Mouse (Mus musculus): ENCODE results near the gene Mei1. TPM values are rescaled to one million over a fixed set of nuclear protein-coding genes. Genes with fewer than 3 reads are reported as not detected.
"Not testable (repeated sequence)": the region's sequence is repeated elsewhere in the genome, so short reads cannot be mapped to it uniquely, and the experiment has no call there.

Mei1 gene
- total RNA-seq, 2 experiments from 2014 or later: not detected

GRCm38 (mm10) chr15:82086131-82086530 lies 16.3 kb downstream of the Mei1 start:
- DNase-seq: no peak

- no peak for DNase-seq
Measured at GRCm38 (mm10) chr15:82087266-82087665, 17.5 kb downstream of the Mei1 start.

GRCm38 (mm10) chr15:82091061-82091460 lies 21.3 kb downstream of the Mei1 start:
- DNase-seq: no peak

- peak; percentile 72 for DNase-seq
Measured at GRCm38 (mm10) chr15:82106953-82107555, 37.3 kb downstream of the Mei1 start.

GRCm38 (mm10) chr15:82120544-82120943 lies 50.7 kb downstream of the Mei1 start:
- DNase-seq: no peak

- DNase-seq: not testable (repeated sequence)
Measured at GRCm38 (mm10) chr15:82126690-82127089, 56.9 kb downstream of the Mei1 start.

GRCm38 (mm10) chr15:82127426-82128374 lies 57.9 kb downstream of the Mei1 start, which contains the start of gene Ccdc134:
Gene Ccdc134 (plus strand): TSS chr15:82127922.
- DNase-seq: peak; percentile 97

- DNase-seq: no peak
Measured at GRCm38 (mm10) chr15:82128398-82128797, 58.6 kb downstream of the Mei1 start.

GRCm38 (mm10) chr15:82130599-82130998 lies 60.8 kb downstream of the Mei1 start:
- no peak for DNase-seq

- DNase-seq: no peak
Measured at GRCm38 (mm10) chr15:82135372-82135771, 65.6 kb downstream of the Mei1 start.

GRCm38 (mm10) chr15:82138565-82138964 lies 68.8 kb downstream of the Mei1 start:
- peak; percentile 77 for DNase-seq

- peak; percentile 37 for DNase-seq
Measured at GRCm38 (mm10) chr15:82139196-82139595, 69.4 kb downstream of the Mei1 start.

- DNase-seq: no peak
Measured at GRCm38 (mm10) chr15:82140355-82140754, 70.6 kb downstream of the Mei1 start.

GRCm38 (mm10) chr15:82144157-82144556 lies 74.4 kb downstream of the Mei1 start:
- peak; percentile 52 for DNase-seq

GRCm38 (mm10) chr15:82145408-82145807 lies 75.6 kb downstream of the Mei1 start:
- no peak for DNase-seq

GRCm38 (mm10) chr15:82145851-82146769 lies 76.3 kb downstream of the Mei1 start:
- DNase-seq: no peak

GRCm38 (mm10) chr15:82146770-82147610 lies 77.2 kb downstream of the Mei1 start, which contains the start of gene Srebf2:
Gene Srebf2 (plus strand): TSS chr15:82147181.
- DNase-seq: peak; percentile 98

GRCm38 (mm10) chr15:82147611-82148111 lies 77.9 kb downstream of the Mei1 start:
- DNase-seq: peak; percentile 76

GRCm38 (mm10) chr15:82148510-82148911 lies 78.7 kb downstream of the Mei1 start:
- DNase-seq: no peak

GRCm38 (mm10) chr15:82150042-82150441 lies 80.2 kb downstream of the Mei1 start:
- no peak for DNase-seq

- no peak for DNase-seq
Measured at GRCm38 (mm10) chr15:82151176-82151575, 81.4 kb downstream of the Mei1 start.
